Mouse (Mus musculus) megakaryocyte, adult 5-6 weeks (primary cell): ENCODE data around the gene Gse1. TPM values are rescaled to one million over a fixed set of nuclear protein-coding genes. Genes with fewer than 3 reads are reported as not detected.

Experiments
- ATAC-seq: 2 replicates; pipeline ENCODE4 v1.8.0; 2016; ENCODE audit warnings: mild to moderate bottlenecking, inconsistent platforms; ENCODE audit not compliant: poor library complexity, severe bottlenecking
- total RNA-seq, 2 experiments: library from RNA; stranded (forward) in 1 of 2; stranded (reverse) in 1 of 2; fragments of 153-499, 151-499 nt in 1 of 2; fragments of 221-1000, 200-1000 nt in 1 of 2; gene quantifications; 2 replicates each; pipeline versions ENCODE4 v1.2.3 to v1.2.4; 2015 to 2017

Gene Gse1
- total RNA-seq, 2 experiments from 2014 or later: 6.1 to 18.3 TPM

DNA sequence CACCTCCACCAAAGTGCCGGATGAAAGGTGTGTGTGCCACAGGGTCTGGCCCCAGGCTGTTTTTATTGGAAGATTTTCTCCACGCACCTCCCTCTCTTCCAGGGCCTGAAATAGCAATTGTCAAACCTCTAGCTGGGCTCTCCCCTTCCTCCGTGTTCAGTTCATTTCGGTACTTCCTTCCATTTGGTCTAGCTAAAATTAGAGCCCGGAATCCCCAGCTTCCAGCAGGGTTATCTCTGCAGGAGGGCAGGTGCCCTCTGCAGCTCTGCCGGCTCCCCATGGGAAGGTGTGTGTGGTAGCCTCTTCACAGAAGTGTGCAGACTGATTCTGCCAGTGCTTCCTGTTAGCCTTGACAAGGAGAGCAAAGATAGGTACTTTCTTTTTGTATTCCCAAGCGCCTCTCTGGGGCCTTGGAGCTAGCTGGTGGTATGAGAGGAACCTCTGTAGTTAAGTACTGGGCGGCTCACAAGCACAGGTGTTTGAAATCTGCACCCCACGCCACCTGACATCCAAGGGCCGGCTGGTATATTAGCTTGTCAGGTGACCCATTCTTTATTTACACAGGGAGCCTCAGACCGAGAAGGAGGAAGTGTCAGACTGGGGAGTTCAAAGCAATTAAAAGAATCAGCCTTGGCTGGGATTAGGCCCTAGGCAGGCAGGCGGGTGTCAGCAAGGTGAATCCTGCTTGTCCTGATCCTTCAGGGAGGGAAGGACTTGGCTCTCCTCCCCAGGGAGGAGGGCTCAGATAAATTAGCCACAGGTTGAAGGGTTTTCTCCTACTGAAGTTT lies 262.3 kb downstream of the Gse1 start:
- ATAC-seq: 0 out of 2 replicates have a peak, but pooled peaks have one; percentile 12

DNA sequence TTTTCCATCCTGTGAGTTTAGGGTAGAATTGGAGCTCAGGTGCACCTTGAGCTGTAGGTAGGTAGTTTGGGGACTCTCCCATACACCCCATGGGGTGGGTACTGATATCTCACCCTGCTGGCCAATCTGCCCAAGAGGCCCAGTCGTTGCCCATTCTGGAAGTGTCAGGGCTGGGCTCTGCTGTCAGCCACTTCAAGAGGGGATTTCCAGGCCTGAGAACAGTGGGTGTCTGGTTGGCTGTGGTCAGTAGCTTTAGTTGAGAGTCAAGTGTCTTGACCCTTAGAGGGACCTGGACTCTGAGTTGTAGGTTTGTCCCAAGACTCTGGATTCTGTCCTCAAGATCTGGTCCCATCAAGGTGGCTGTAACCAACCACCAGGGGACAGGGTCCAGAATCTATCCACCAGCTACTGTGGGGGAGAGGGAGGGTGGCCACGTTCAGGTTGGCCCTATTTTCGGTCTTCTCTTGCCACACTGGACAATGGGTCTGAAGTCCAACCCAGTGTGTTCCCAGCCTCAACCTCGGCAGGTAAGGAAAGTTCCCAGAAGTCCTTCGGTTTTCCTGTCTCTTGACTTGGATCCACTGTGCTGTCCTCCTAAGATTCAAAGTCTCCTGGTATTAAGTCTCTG lies 263.0 kb downstream of the Gse1 start:
- ATAC-seq: no peak

DNA sequence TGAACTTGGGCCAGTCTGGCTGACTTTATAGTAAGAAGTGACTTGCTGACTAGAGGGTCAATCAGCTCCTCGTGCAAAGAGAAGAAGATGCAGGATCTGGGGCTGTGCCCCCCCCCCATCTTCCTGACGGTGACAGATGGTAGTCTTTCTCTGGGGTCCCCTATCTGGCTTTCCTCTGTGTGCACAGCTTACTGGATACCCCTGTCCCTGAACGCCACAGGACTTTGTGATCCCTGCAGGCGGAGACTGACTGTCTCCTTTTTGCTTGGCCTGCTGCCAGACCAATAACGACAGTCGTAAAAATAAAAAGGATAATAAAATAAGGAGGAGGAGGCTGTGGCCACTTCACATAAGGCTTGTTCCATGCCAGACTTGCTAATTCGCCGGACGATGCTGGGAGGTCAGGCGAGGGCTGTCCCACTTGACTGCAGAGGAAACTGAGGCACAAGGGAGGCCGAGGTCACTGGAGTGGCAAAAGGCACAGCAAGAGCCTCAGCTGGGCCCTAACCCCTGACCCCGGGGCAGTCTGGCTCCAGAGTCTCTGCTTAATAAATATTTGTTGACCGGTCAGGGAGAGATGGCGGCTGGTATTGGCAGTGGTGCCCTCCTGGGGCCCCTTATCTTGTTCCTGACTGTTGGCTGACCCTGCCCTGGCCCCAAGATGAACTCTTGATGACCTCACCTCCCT lies 264.1 kb downstream of the Gse1 start:
- no peak for ATAC-seq

DNA sequence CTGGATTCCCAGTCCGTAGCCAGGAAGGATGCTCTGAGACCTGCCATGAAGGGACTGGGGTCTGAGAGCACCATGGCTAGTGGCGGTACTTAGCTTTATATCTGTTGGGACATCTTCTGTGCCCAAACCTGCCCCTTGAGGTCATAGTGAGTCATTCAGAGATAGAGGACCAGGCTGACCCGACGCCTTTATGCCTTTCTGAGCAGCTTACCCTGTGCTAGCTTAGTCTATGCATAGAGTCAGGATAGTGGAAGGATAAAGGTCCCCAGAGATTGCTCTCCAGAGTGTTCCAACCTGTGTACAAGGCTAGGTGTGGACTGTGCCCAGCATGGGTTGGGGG lies 264.6 kb downstream of the Gse1 start:
- no peak for ATAC-seq

DNA sequence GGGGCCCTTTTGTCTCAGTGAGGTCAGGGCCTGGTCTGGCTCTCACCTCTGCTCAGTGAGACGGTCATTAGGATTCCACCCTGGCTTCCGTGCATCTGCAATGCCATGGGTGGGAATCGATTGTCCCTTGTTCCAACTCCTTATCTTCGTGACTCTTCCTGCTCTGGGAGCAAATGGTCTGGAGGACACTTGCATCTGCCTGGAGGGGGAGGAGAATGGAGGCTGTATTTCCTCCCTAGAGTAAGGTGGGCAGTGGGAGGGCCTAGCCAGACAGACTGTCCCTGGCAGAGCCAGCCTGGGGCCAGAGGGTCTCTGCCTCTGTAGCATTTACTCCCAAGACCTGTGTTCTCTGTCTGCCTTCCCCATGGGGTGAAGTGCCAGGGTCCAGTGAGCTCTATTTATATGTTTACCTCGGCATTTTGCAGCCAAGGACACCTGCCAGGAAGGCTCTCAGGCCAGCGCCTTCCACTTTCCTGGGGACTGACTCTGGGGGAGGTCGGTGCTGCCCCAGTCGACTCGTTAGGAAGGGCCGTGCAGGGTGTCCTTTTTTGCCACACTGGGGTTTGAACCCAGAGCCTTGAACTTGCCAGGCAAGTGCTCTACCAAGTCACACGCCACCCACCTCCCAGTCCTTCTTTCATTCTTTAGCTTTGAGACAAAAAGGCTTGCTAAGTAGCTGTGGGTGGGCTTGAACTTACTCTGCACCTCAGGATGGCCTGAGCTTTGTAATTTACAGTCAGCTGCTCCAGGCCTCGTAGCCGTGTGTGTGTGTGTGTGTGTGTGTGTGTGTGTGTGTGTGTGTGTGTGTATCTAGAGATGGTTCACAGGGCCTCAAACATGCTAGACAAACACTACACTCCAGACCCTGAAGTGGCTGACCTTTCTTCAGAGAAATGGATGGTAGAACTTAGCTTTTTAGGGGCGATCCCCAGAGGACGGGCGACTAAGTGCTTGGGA lies 265.5 kb downstream of the Gse1 start:
- ATAC-seq: no peak

DNA sequence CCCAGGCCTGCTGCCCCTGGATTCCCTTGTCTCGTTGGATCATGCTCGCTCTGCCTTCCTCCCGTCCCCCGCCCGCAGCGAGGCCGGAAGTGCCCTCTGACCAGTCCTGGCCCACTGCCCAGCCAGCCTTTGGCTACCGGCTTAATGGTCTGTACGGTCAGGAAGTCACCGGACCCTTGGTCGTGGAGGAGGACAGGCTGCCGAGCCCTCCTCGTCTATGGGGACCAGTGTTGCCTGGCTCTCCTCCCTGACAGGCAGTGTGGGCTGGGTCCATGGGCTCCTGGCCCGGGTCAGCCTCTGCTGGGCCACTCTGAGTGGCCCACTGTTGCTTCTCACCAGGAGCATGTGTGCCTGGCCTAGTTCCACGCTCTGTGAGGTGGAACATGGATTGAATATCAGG lies 266.6 kb downstream of the Gse1 start:
- ATAC-seq: peak; percentile 17; the same call in 1 of the 2 replicates

DNA sequence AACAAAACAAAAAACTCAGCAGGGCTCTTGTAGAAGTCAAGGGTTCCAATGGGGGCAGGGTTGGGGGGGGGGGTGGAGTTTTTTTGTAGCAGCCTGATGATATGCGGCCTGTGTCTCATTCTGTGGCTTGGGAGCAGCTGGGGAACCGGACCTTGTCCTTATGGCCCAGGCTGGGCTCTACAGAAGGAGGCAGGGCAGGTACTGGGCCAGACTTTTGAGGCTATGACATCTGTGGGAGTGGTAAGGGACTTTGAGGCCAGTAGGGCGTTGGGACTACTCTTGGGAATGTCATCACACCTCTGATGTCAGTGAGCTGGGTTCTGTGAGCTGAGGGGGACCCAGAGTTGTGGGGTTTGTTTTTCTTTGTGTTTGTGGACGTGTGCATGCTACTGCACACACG lies 267.2 kb downstream of the Gse1 start:
- ATAC-seq: no peak

DNA sequence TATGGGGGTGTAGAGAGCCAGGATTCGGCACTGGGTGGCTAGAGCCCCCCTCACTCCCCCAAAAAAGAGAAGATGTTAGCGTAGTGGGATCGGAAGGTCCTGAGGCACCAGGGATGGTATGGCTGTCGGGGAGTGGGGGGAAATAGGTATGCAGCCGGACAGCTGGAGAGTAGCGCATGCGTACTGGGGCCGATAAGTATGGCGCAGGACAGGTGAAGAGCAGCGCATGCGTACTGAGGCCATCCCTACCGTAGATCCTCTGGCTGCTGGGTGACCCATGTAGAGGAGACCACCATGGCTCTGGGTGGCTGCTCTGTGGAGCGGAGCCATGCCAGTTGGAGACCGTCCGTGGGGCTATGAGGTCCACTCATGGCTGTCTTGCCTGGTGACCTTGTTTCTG lies 268.2 kb downstream of the Gse1 start:
- no peak for ATAC-seq

DNA sequence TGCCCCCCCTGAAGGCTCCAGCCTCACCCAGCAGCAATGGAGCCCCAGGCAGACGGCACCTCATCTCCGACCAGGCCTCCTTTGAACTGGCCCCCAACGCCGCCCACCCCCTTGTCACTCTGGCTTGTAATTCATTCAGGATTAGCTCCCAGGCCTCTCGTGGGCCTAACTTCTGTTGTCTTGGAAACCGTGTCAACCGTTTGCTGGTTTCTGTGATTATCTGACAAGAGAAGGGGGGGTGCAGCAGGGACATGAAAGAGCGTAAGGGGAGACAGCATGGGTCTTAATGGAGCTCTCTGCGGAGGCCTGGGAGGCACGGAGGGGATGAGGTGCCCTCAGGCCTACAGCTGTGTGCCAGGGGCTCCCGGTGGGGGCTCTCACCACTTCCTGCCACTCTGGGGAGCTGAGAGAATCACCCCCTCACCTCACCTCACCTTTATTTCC lies 269.3 kb downstream of the Gse1 start:
- no peak for ATAC-seq

DNA sequence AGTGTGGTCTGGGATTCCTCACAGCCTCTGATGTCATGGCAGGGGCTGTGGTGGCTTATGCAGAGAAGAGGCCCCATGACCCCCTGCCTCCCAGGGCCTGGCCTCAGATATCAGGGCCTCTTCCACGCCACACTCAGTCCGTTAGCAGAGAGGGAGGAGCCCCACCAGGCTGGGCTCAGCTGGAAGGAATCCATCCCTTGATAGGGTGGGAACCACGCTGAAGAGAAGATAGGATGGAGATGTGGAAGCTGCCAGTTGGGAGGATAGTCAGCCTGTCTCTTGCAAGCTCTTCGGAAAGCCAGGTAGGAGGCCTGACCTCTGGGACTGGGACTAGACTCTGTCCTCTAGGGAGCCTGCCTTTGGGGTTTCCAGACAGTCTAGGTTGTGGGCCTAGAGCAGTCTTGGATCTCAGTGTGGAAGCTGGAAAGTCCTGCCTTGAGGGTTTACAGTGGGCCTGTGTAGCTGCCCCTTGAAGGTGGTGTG lies 270.1 kb downstream of the Gse1 start:
- ATAC-seq: no peak

DNA sequence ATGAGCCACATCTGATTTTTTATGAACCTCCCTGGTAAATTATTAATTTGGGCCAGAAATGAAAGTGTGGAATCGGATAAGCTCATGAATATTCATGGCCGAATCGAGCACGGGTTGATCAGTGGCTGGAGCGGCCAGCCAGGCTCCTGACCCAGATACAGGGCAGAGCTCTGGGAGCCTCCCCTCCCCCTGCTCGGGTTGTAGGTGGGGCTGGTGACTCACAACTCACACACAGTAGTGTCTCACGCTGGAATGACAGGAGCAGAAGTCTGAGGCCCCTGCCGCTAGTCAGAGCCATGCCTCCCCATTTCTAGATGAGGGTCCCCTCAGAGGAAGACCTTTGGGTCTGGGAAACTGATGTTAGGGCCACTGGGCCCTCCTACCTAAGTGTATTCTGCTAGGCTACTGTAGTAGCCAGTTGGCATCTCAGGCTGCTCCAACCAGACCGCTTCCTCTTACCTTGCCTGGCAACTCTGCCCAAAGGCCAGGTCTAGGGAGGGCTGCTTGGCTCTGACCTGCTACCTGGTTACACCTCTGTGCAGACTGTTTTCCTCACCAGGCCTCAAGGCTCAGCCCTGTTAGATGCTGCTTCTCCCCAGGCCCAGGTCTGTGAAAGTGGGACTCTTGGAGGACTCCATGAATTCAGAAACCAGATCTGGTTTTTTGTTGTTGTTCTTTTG lies 270.8 kb downstream of the Gse1 start:
- ATAC-seq: no peak

DNA sequence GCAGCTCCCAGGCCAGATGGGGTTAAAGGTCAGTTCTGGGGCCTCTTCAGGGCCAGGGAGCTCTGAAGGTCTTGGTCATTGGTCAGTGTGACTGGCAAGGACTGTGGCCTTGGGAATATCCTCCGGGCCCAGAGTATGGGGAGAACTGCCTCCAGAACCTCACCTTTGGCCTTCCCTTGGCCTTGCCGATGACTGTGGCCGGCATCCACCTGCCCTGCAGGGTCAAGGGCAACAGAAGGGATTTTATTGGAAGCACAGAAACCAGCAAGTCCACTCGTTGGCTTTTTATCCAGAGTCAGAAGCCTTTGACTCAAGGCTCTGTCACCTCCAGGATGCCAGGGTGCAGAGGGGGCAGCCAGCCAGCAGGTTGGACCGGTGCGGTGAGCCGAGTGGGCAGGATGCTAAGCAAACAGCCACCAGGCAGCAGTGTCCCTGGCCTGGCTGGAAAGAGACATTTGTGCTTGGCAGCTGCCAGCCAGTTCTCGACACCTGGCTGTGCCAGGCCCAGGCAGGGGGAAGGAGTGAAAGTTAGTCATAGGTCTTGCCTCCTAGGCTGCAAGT lies 272.5 kb downstream of the Gse1 start:
- no peak for ATAC-seq

DNA sequence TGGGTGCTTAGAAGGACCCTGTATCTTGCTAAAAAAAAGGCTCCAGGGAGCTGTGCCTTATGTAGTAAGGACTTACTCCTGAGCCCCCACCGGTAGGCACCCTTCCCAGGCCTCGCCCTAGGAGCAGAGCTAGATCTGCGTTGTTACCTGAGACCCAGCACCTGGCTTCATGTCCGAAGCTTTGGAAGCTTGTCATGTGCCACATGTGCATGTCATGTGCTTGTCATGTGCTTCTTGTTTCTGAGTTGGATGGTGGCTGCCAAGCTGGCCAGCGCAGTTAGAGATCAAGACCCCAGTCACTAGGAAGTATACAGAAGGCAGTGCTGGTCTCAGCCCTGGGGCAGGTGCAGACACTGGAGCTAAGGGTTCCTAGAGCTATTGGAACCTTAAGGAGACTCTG lies 273.2 kb downstream of the Gse1 start:
- no peak for ATAC-seq

DNA sequence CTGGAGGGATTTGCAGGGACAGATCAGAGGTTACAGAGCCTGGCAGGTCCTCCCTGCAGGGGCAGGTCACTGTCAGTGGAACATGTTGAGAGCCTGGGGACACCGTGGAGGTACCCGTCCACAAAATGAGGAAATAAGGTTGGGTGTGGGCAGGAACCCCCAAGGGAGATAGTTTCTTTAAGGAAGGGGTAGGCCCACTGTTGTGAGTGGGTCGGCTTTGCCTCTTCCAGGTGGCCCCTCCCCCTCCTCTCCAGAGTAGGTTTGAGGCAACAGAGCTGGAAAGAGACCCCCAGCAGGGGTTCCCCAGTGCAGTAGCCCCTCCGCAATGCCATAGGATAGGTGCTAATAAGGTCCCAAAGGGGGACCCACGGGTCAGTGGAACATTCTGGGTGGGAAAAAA lies 274.2 kb downstream of the Gse1 start:
- ATAC-seq: peak; percentile 56

DNA sequence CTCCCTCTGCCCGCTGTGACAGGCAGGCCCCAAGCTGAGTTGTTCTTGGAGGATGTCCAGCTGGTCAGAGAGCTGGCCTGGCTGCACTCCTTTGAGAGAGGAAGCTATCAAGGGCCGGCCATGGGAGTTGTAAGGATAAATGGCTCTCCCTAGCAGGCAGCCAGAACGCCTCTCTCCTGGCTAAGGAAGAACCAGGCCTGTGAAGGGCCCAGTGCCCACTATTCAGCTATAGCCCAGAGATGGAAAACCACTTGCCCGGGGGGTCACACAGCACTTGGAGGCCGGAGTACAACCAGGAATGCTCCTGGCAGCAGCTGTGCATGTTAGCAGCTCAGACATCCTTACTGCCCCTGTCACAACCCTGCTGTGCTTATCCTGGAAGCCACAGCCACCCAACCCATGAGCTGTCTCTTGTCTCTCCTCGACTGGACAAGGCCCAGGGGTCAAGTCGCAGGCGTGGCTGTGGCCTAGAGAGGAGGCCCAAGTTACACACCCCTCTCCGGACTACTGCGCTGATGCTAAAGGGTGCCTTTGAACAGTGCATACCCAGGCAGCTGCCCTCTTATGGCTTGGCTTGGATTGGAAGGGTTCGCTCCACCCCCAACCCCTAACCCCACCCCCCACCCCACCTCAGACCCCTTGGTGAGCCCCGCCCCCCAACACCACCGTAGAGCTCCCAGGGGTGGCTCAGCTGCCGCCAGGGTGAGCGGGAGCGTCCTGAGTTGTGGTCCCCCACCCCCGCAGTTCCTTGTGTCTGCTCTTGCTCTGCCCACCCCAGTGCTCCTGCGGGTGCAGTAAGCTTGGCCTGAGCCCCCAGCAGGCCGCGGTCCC lies 276.2 kb downstream of the Gse1 start:
- no peak for ATAC-seq

DNA sequence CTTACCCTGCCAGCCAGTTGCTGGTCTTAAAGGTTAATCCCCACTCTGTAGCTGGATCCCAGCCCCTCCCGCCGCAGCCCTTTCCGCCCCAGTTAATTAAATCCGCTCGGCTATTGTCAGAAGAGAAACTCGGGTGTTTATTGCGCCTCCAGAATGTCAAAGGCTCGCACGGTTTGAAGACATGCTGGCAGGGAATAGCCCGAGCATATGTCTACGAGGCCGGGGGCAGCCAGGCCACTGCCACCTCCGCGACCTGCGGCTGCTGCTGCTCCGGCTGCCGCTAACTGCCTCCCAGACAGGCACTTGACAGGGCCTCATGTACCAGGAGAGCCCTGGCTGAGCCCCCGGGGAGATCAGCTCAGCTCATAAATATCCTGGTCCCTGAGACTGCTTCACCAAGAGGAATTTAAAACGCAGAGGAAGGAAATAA lies 276.8 kb downstream of the Gse1 start:
- ATAC-seq: no peak

DNA sequence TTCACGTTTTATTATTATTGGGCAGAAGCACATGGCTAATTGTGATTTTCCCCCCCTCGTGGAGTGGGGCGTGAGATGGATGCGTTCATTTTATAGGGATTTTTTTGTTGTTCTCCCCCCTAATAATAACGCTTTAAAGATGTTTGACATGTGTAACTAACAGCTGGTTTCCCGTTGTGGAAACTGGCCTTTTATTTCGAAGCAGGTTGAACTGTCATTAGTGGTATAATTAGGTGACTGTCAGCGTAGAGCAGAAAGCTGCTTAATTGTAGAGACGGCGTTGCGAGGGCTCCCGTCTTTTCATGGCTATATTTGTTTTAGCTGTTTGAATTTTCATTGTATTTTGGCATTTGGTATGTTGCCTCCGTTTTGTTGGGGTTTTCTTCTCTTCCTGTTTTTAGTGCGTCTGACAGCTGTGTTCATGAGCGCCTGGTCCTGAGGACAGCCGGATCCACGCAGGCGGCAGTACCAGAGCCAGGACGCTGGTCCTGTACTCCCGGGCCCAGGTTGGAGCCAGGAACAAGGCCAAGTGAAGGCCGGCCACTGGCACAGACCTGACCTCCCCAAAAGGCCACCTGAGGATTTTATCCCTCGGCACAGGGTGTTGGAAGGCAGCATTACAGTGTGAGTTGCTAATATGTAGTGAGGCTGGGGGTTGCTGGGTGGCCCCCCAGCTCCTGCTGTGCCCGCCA lies 277.5 kb downstream of the Gse1 start:
- ATAC-seq: no peak

DNA sequence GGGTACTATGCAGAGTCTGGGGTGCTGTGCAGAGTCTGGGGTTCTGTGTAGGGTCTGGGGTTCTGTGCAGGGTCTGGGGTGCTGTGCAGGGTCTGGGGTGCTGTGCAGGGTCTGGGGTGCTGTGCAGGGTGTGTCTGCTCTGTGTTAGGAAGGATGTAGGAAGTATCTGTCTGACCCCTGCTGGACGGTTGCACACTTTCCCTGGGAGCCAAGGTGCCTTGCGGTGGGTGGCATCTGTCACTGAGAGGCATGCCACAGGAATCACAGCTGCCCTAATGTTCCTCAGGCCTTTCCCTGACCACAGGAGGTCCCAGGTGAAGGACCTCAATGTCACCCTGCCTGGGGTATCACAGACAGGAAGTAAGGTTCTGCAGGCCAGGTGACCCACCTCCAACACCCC lies 278.3 kb downstream of the Gse1 start:
- peak; percentile 33 for ATAC-seq
